Mouse (Mus musculus): Measurements from ENCODE around the gene Stard13.

DNA sequence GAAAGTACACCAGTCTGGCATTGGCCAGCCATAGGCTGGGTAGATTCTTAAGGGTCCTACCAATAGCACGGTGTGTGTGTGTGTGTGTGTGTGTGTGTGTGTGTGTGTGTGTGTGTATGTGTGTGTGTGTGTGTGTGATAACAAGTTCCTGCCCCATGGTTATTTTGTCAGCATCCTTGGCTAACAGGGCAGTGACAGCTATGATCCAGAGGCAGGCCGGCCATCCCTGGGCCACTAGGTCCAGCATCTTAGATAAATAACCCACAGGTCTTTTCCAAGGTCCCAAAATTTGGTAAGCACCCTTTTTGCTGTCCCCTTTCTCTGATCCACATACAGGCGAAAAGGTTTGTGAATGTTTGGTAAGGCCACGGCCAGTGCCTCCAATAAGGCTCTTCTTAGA, 231.6 kb downstream of the Stard13 start:
- no peak for TF ChIP-seq CTCF (IDR thresholded peaks at IDR 0.05)
- TF ChIP-seq EP300 (IDR thresholded peaks at IDR 0.05): no peak
